Mouse (Mus musculus) forebrain, embryonic 13.5 days (tissue): Measurements from ENCODE around the gene Odf3b. TPM values are rescaled to one million over a fixed set of nuclear protein-coding genes. Genes with fewer than 3 reads are reported as not detected.

Source experiments
- ATAC-seq: fragments of 200-750 bp; cut with Nextera tagmentation; 2 replicates; pipeline ENCODE4 v1.8.0; 2017
- H3K27ac ChIP-seq: fragments of 300-500 bp; sonication (generic); 2 replicates; pipeline ENCODE4 v1.5.1; 2015; ENCODE audit warnings: inconsistent platforms, mild to moderate bottlenecking, moderate library complexity
- H3K27me3 ChIP-seq: fragments of 300-500 bp; sonication (generic); 2 replicates; pipeline ENCODE4 v1.6.1; 2015; ENCODE audit warnings: mild to moderate bottlenecking, inconsistent platforms
- H3K36me3 ChIP-seq: fragments of 300-500 bp; sonication (generic); 2 replicates; pipeline ENCODE4 v1.6.1; 2015; ENCODE audit warnings: mild to moderate bottlenecking, inconsistent platforms; ENCODE audit not compliant: poor library complexity, severe bottlenecking
- H3K4me1 ChIP-seq: fragments of 300-500 bp; sonication (generic); 2 replicates; pipeline ENCODE4 v1.6.1; 2015; ENCODE audit warnings: inconsistent platforms
- H3K4me2 ChIP-seq: fragments of 300-500 bp; sonication (generic); 2 replicates; pipeline ENCODE4 v1.6.1; 2015; ENCODE audit warnings: inconsistent platforms, mild to moderate bottlenecking, moderate library complexity
- H3K4me3 ChIP-seq: fragments of 300-500 bp; sonication (generic); 2 replicates; pipeline ENCODE4 v1.5.1; 2015; ENCODE audit warnings: mild to moderate bottlenecking, inconsistent platforms
- H3K9ac ChIP-seq: fragments of 300-500 bp; sonication (generic); 2 replicates; pipeline ENCODE4 v1.6.1; 2015; ENCODE audit warnings: mild to moderate bottlenecking, inconsistent platforms
- H3K9me3 ChIP-seq: fragments of 300-500 bp; sonication (generic); replicated peaks from 2 replicates; pipeline ENCODE4 v1.6.1; 2016; ENCODE audit warnings: inconsistent platforms
- WGBS: fragments of 180-500 bp; shearing (Covaris S2); methylation state at CpG from one replicate; pipeline ENCODE4 v1.1.7; 2015; 5-methylcytosine and 5-hydroxymethylcytosine counted together
- polyA plus RNA-seq: library from polyadenylated mRNA; unstranded; fragments of >200 nt; fragmentation: Nextera tagmentation; extraction: Ambion mirVana; gene quantifications from 2 replicates; pipeline ENCODE4 v1.2.1, GENCODE M21; 2015

The Odf3b gene
- polyA plus RNA-seq: 0.98 and 3.4 TPM in 2 replicates

DNA sequence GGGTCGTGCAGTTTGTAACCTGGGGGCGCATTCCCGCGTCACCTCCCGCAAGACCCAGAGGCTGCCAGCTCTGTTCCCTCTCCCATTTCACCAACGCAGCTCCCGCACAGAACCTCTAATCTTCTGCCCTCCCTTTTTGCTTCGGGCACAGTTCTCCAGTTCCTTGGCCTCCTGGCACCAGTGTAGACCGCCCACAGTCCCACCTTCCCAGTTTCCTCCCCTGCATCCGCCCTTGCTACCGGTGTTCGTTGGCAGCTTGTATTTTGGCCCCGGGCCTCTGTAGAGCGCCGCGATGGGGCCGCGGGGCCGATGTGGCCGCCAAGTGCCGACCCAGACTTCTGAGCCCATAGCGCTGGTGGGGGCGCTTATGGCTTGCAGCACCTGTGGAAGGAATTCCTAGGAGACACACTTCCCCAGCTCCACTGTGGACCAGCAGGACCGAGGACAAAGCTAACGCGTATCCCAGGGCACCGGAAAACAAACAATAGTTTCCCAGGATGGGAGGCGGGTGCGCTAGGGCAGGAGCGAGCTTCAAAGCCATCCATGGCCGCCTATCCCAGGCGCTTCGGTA, at the start of gene Odf3b:
TSS of gene Odf3b (minus strand) at position 452 of the 571 bp plus-strand sequence.
- H3K27ac ChIP-seq: no peak within 1 kb of the TSS
- peak within 1 kb of the TSS; percentile 38 for H3K4me3 ChIP-seq
- peaks cover 20% of the 10 kb centered on the region for H3K4me1 ChIP-seq
- H3K36me3 ChIP-seq: no peaks in the 10 kb centered on the region
- H3K9ac ChIP-seq: peak within 1 kb of the TSS; percentile 55
- under 1% methylated on average over 33 of the region's 33 CpGs for WGBS
- H3K9me3 ChIP-seq: no peaks in the 10 kb centered on the region
- ATAC-seq: no peak
- peak within 1 kb of the TSS; percentile 65 for H3K4me2 ChIP-seq
- H3K27me3 ChIP-seq: peaks cover 64% of the 10 kb centered on the region

DNA sequence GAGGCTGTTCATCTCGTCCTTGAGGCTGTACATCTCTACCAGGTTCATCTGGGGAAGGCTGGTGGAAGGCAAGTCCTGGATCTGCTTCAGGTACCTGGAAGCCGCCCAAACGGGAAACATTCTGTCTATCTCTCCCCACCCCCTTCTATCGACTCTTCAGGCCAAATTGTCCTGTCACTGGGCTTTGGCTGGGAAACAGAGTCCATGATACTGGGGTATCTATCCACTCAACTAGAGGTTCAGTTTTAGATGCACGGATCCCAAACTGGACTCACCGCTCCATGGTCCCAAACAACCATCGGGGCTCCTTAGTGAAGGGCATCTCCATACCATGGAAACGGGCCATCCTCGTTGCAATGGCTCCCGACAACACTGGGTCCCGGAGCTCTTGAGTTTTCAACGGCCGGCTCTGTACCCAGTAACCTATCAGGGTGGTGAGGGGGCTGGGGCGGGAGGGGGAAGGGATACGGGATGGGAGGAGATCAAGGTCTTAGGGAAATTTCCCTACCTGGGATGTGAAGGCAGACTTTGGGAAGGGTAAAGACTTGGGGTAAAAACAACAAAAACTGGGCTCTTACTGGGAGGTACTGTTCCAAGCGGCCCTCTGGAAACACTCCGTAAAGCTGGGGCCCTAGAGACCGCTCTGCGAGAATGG, 49.2 kb upstream of the Odf3b start:
- no peak overlapping the region; the same call in 1 of the 2 replicates for H3K27ac ChIP-seq
- no peak for ATAC-seq
- WGBS: 80% methylated on average over 19 of the region's 19 CpGs

DNA sequence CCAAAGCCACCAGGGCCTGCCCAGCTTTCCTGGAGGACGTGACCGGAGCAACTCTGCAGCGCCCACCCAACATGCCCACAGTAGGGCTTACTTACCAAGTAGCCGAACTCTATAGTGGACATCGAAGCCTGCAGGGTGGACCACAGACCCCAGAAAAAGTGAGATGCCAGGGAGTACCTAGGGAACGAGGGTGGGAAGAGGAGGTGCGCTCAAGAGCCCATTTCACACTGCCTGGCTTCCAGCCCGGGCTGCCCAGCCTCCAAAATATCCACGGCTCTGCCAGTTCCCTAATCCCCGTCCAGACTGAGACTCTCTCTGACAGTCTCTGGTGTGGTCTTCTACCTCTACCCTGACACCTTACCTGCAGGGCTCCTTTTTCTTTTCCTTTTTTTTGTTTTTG, 47.6 kb upstream of the Odf3b start:
- WGBS: 90% methylated on average over 10 of the region's 10 CpGs
- ATAC-seq: no peak
- peaks cover 51% of the 10 kb centered on the region for H3K36me3 ChIP-seq
- H3K9ac ChIP-seq: no peak overlapping the region
- no peak overlapping the region for H3K4me2 ChIP-seq
- peaks cover 18% of the 10 kb centered on the region for H3K4me1 ChIP-seq
- no peaks in the 10 kb centered on the region for H3K9me3 ChIP-seq
- H3K27me3 ChIP-seq: no peaks in the 10 kb centered on the region
- no peak overlapping the region for H3K4me3 ChIP-seq
- no peak overlapping the region for H3K27ac ChIP-seq

More for the DNA sequence above, 49.2 kb upstream of the Odf3b start:
- Histone ChIP-seq H3K4me1 (peaks cover 18% of the 10 kb centered on the region), H3K9me3 (no peaks in the 10 kb centered on the region), H3K36me3 (peaks cover 46% of the 10 kb centered on the region), H3K27me3 (no peaks in the 10 kb centered on the region), H3K9ac (peak overlapping the region; percentile 80), H3K4me2 (peak overlapping the region; percentile 93), H3K4me3 (peak overlapping the region; percentile 73)

DNA sequence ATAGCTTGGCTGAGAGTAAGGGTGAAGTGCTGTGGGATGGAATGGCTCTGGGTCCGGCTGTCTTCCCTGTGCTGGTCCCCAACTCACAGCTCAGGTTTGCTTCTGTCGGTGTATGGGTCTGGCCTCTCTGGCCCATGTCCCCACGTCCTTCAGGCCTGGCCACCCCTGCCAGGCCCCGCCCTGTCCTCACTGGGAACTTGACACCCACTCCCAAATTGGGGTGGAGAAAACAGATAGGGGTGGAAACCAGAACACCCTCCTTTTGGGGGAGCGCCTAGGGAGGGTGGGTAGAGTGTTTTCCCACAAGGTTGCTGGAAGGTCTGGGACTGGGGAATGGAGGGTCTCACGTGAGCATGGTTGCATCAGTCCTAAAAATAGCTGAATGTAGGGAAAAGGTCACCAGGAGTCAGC, 46.6 kb upstream of the Odf3b start, which contains the start of gene Cpt1b:
TSS of gene Cpt1b (minus strand) at position 153 of the 411 bp plus-strand sequence.
- Histone ChIP-seq H3K27me3 (no peaks in the 10 kb centered on the region), H3K36me3 (peaks cover 53% of the 10 kb centered on the region), H3K4me1 (peaks cover 13% of the 10 kb centered on the region), H3K9me3 (no peaks in the 10 kb centered on the region), H3K4me3 (no peak within 1 kb of the TSS), H3K4me2 (no peak within 1 kb of the TSS), H3K27ac (no peak within 1 kb of the TSS), H3K9ac (no peak within 1 kb of the TSS)
- WGBS: 24% methylated on average over 6 of the region's 6 CpGs
- no peak for ATAC-seq

DNA sequence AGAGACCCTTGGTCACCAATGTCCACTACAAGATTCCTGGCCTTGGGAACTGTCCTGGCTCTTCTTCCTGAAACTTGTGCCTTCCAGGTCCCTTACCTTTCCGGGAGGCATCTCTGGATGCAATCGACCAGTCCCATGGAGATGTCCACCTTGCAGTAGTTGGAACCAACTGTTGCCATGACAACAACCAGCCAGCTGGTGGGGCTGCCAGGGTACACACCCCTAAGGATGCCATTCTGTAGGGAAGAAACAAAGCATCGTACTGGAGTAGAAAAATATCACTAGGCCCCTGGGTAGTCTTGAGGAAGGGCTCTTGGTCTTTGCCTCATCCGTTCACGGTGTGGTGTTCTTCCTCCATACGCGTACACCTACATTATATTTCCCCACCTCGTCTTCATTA, 45.5 kb upstream of the Odf3b start:
- Histone ChIP-seq H3K4me2 (no peak overlapping the region), H3K36me3 (peaks cover 64% of the 10 kb centered on the region), H3K9me3 (no peaks in the 10 kb centered on the region), H3K4me3 (no peak overlapping the region), H3K27ac (no peak overlapping the region), H3K4me1 (peaks cover 13% of the 10 kb centered on the region), H3K9ac (no peak overlapping the region), H3K27me3 (no peaks in the 10 kb centered on the region)
- WGBS: 89% methylated on average over 8 of the region's 8 CpGs
- ATAC-seq: no peak

DNA sequence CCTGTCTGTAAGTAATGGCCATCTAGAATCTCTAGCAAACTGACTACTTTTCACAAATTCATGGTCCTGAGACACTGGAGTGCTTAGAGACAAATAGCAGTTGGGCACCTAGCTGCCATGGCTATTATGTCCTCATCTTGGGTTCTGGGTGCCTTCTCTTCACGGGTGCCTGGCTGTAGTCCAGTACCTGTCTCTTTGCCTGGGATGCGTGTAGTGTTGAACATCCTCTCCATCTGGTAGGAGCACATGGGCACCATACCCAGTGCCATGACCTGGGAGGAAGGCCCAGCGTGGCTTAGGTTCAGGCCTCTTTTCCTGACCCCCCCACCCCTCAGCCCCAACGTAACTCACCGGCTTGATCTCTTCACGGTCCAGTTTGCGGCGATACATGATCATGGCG, 42.9 kb upstream of the Odf3b start:
- Histone ChIP-seq H3K27ac (no peak overlapping the region), H3K27me3 (no peaks in the 10 kb centered on the region), H3K4me3 (no peak overlapping the region), H3K36me3 (peaks cover 77% of the 10 kb centered on the region), H3K9me3 (no peaks in the 10 kb centered on the region), H3K4me2 (no peak overlapping the region), H3K4me1 (0 out of 2 replicates have a peak, but pooled peaks cover 3% of the 10 kb centered on the region), H3K9ac (no peak overlapping the region)
- 95% methylated on average over 9 of the region's 9 CpGs for WGBS
- ATAC-seq: no peak

DNA sequence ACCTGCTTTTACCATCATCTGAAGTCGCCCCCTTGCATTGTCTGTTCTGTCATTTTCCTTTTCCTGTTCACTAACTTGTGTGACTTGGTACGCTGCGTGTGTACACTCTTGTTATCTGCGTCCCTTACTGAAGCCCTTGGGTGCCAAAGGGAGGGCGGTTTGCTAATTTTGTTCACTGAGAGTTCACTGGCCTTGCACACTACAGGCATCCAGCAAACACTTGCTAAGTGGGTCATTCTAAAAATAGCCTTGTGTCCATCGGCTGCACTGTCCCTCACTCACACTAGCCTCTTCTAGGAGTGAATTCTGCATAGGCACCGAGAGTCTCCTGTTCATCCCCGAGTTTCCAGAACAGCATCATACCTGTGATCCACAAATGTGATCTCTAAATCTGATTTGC, 36.2 kb upstream of the Odf3b start:
- Histone ChIP-seq H3K27ac (no peak overlapping the region), H3K4me3 (no peak overlapping the region), H3K4me1 (no peaks in the 10 kb centered on the region), H3K9me3 (no peaks in the 10 kb centered on the region), H3K9ac (no peak overlapping the region), H3K36me3 (peaks cover 41% of the 10 kb centered on the region), H3K27me3 (no peaks in the 10 kb centered on the region), H3K4me2 (no peak overlapping the region)
- 93% methylated on average over 8 of the region's 8 CpGs for WGBS
- ATAC-seq: no peak

DNA sequence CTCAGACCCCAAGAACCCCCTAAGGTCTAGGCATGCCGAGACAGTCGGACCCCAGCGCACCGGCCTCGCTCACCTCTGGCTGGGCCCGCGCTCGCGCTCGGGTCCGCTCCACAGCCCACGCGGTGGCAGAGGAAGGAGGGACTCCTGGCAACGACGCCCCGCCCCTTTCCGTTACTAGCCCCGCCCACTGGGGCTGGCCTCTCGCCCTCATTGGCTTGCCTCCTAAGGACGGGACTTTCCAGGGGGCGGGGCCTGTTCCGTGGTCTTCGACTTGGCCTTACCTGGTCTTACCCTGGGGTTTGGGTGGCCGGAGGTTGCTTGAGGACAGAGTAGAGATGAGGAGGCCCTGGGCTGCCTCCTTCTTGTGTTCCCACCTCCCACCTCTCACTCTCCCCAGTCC, 31.0 kb upstream of the Odf3b start, which contains the start of gene Syce3:
TSS of gene Syce3 (minus strand) at position 386 of the 400 bp plus-strand sequence.
- no peak within 1 kb of the TSS for H3K9ac ChIP-seq
- no peaks in the 10 kb centered on the region for H3K4me1 ChIP-seq
- no peak within 1 kb of the TSS for H3K27ac ChIP-seq
- no peak within 1 kb of the TSS for H3K4me2 ChIP-seq
- no peak within 1 kb of the TSS for H3K4me3 ChIP-seq
- 87% methylated on average over 24 of the region's 24 CpGs for WGBS
- no peaks in the 10 kb centered on the region for H3K27me3 ChIP-seq
- ATAC-seq: no peak
- H3K9me3 ChIP-seq: peaks cover 8% of the 10 kb centered on the region; the same call in 1 of the 2 replicates
- no peaks in the 10 kb centered on the region for H3K36me3 ChIP-seq

DNA sequence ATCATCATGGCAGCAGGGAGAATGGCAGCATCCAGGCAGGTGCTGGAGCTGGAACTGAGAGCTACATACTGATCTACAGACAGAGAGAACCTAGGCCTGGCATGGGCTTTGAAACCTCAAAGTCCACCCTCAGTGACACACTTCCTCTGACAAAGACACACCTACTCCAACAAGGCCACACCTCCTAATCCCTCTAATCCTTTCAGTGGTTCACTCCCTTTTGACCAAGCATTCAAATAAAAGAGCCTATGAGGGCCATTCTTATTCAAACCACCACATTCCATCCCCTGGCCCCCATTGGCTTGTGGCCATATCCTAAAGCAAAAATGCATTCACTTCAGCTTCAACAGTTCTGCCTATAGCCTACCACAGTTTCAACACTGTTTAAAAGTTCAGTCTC, 27.6 kb upstream of the Odf3b start:
- no peak for ATAC-seq
- Histone ChIP-seq H3K36me3 (no peaks in the 10 kb centered on the region), H3K9me3 (peaks cover 8% of the 10 kb centered on the region; the same call in 1 of the 2 replicates), H3K4me1 (no peaks in the 10 kb centered on the region), H3K9ac (no peak overlapping the region), H3K4me2 (no peak overlapping the region), H3K27ac (no peak overlapping the region), H3K27me3 (no peaks in the 10 kb centered on the region), H3K4me3 (no peak overlapping the region)

DNA sequence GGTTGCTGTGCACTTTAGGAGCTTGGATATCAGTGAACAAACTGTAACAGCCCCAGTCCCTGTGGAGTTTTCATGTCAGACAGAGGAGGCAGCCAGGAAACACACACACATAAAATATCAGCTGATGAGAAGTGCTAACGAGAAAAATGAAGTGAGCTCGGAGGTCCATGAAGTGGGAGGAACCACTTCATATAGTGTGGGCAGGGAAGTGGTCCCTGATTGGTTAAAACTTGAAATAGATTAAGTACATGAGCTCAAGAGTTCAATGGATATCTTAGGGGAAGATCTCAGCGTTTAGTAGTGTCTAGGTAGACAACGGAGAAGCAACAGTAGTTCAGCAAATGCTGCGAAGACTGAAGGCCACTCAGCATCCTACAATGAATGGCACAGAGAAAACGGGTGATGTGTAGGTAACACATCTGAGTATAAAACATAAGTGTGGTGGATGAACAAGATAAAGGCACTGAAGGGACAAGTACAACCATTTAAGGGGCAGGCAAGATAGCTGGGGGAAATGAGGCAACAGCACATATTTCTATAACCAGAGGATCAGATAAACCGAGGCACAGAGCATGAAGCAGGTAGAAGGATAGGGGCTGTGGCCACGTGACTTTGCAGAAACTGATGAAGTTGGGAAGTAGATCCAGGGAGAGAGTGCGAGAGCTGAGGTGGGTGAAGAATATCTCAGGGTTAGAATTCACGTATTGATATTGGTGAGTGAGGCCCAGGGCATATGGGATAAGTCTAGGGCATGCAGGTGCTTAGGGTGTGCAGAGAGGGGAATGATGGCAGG, 25.9 kb upstream of the Odf3b start:
- no peaks in the 10 kb centered on the region for H3K27me3 ChIP-seq
- WGBS: 82% methylated on average over 10 of the region's 10 CpGs
- H3K9ac ChIP-seq: no peak overlapping the region
- no peak overlapping the region for H3K27ac ChIP-seq
- H3K36me3 ChIP-seq: no peaks in the 10 kb centered on the region
- H3K4me3 ChIP-seq: no peak overlapping the region
- no peak overlapping the region for H3K4me2 ChIP-seq
- ATAC-seq: no peak
- peaks cover 8% of the 10 kb centered on the region; the same call in 1 of the 2 replicates for H3K9me3 ChIP-seq
- no peaks in the 10 kb centered on the region for H3K4me1 ChIP-seq

DNA sequence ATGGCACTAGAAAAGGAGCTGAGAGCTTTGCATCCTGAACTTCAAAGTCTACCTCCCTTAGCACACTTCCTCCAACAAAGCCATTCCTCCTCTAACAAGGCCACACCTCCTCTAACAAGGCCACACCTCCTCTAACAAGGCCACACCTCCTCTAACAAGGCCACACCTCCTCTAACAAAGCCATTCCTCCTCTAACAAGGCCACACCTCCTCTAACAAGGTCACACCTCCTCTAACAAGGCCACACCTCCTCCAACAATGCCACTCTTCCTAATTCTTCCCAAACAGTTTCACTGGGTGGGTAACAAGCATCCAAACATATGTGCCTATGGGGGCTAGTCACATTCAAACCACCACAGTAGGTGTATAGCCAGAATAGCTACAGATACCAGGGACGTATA, 23.4 kb upstream of the Odf3b start:
- H3K36me3 ChIP-seq: no peaks in the 10 kb centered on the region
- no peak overlapping the region for H3K9ac ChIP-seq
- WGBS: 84% methylated on average over 1 of the region's 1 CpGs
- no peaks in the 10 kb centered on the region for H3K4me1 ChIP-seq
- no peaks in the 10 kb centered on the region; the same call in 1 of the 2 replicates for H3K9me3 ChIP-seq
- no peak overlapping the region for H3K27ac ChIP-seq
- no peak overlapping the region for H3K4me2 ChIP-seq
- no peaks in the 10 kb centered on the region for H3K27me3 ChIP-seq
- no peak overlapping the region for H3K4me3 ChIP-seq
- no peak for ATAC-seq

DNA sequence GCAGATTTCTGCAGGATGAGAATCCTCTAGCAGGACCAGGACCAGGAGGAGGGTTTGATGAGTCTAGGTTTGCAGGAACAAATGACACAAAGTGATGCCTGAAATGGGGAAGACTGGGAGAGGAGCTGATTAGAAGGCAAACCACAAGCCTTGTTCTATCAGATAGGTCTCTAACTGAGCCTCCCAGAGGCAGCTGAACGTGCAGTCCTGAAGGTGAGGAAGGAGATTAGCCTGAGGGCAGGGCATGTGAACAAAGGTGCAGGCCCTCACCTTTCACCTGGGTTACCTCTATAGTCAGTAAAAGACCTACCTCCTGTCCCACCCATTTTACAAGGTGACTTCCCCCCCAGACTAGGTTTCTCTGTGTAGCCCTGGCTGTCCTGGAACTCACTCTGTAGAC, 20.6 kb upstream of the Odf3b start:
- no peaks in the 10 kb centered on the region for H3K36me3 ChIP-seq
- H3K4me2 ChIP-seq: no peak overlapping the region
- H3K27me3 ChIP-seq: no peaks in the 10 kb centered on the region
- WGBS: 53% methylated on average over 1 of the region's 1 CpGs
- no peak overlapping the region for H3K4me3 ChIP-seq
- no peaks in the 10 kb centered on the region for H3K9me3 ChIP-seq
- ATAC-seq: no peak
- H3K4me1 ChIP-seq: no peaks in the 10 kb centered on the region
- no peak overlapping the region for H3K27ac ChIP-seq
- no peak overlapping the region for H3K9ac ChIP-seq
